Mouse (Mus musculus) brown adipose tissue, adult 24 weeks (tissue): Measurements from ENCODE around the gene Srpk2. TPM values are rescaled to one million over a fixed set of nuclear protein-coding genes. Genes with fewer than 3 reads are reported as not detected.
"Not testable (repeated sequence)": the region's sequence is repeated elsewhere in the genome, so short reads cannot be mapped to it uniquely, and the experiment has no call there.

ENCODE experiments used
- H3K27ac ChIP-seq: fragments of 200-500 bp; replicated peaks from 2 replicates; pipeline ENCODE4 v1.5.1; 2012; ENCODE audit warnings: low read depth, mild to moderate bottlenecking, low read length
- H3K4me1 ChIP-seq: fragments of 200-500 bp; 2 replicates; pipeline ENCODE4 v1.6.1; 2012; ENCODE audit warnings: low read length, mixed read lengths; ENCODE audit not compliant: control insufficient read depth, insufficient read depth, insufficient read length
- H3K4me3 ChIP-seq: fragments of 200-500 bp; 2 replicates; pipeline ENCODE4 v1.5.1; 2012; ENCODE audit warnings: low read depth, mild to moderate bottlenecking, low read length, moderate library complexity; ENCODE audit not compliant: insufficient read depth
- polyA plus RNA-seq: library from polyadenylated mRNA; stranded (reverse); fragments of >200 nt; gene quantifications from 2 replicates; pipeline ENCODE4 v1.2.4, GENCODE M21; 2012; ENCODE audit not compliant: missing spikeins, insufficient read depth, insufficient read length

Gene Srpk2
- polyA plus RNA-seq, 1 experiment: 17.0 TPM

DNA sequence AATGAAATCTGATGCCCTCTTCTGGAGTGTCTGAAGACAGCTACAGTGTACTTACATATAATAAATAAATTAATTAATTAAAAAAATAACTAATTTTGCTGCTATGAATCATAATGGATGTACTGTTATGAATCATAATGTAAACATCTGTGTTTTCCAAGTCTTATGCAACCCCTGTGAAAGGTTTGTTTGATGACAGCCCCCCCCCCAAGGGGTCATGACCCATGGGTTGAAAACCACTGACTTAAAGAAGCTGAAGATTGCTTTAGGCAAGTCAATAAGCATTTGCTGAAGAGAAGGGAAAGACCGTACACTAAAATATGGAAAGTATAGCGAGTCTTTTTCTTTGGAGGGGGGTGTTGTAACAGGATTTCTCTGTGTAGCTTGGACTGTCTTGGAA lies 35.2 kb downstream of the Srpk2 start:
- H3K27ac ChIP-seq: no peak overlapping the region
- H3K4me3 ChIP-seq: no peak overlapping the region
- no peaks in the 10 kb centered on the region; the same call in 1 of the 2 replicates for H3K4me1 ChIP-seq

DNA sequence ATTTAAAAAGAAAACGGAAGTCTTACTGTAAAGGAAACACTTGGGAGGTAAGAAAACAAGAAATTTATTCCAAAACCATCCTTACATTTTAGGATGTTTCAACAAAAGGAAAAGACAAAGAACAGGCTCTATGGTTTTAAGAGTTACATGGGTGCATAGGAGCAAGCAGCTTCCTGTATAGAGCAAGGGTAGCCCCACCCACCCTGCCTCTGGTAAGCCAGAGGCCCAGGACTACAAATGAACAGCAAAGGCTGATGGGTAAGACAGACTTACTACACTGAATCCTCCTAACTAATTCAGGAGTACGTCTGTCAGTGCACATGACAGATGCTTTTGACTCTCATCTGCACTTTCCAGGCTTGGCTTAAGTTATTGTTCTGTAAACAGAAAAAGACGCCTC lies 38.7 kb downstream of the Srpk2 start:
- H3K4me3 ChIP-seq: no peak overlapping the region
- H3K4me1 ChIP-seq: no peaks in the 10 kb centered on the region; the same call in 1 of the 2 replicates
- no peak overlapping the region for H3K27ac ChIP-seq

DNA sequence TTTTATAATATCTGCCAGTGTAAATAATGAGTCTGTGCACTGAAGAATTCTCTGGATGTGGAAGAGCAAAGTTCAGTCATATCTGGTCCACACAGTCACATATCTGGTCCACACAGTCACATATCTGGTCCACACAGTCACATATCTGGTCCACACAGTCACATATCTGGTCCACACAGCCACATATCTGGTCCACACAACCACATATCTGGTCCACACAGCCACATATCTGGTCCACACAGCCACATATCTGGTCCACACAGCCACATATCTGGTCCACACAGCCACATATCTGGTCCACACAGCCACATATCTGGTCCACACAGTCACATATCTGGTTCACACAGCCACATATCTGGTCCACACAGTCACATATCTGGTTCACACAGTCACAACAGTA lies 45.2 kb downstream of the Srpk2 start:
- H3K4me1 ChIP-seq, H3K27ac ChIP-seq, H3K4me3 ChIP-seq: not testable (repeated sequence)

DNA sequence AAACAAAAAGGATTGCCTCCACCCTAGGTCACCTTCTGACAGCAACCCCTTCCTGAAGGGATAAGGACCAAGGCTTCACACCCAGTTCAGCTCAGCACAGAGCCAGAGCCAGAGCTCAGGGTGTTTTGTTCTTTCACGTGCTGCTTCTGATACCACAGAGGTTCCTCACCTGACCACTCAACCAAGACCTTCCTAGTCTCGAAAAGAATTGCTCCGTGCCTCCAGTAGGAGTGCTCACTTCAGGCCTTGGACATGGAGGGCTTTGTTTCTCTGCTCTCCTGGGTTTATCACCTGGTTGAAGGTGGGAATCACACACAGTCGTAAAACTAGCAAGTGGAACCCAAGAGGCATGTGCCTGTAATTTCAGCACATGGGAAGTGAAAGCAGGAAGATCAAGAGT lies 46.4 kb downstream of the Srpk2 start:
- no peak overlapping the region for H3K27ac ChIP-seq
- H3K4me3 ChIP-seq: no peak overlapping the region
- no peaks in the 10 kb centered on the region for H3K4me1 ChIP-seq

DNA sequence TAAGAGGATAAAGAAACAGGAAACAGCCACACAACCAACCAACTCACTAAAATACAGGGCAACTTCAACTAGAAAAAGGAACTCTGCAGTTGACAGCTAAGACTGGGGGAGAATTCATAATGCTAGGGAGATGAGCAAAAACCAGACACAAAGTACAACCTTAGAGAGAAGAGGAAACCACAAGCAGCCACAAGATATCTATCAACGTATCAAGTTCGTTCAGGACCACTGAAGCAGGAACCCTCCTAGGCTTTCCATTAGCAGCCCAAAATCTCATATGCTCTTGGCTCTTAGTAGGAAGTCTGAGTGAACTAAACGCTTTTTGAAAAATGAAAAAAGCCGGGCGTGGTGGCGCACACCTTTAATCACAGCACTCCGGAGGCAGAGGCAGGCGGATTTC lies 47.1 kb downstream of the Srpk2 start:
- H3K27ac ChIP-seq: no peak overlapping the region
- no peak overlapping the region for H3K4me3 ChIP-seq
- no peaks in the 10 kb centered on the region for H3K4me1 ChIP-seq

DNA sequence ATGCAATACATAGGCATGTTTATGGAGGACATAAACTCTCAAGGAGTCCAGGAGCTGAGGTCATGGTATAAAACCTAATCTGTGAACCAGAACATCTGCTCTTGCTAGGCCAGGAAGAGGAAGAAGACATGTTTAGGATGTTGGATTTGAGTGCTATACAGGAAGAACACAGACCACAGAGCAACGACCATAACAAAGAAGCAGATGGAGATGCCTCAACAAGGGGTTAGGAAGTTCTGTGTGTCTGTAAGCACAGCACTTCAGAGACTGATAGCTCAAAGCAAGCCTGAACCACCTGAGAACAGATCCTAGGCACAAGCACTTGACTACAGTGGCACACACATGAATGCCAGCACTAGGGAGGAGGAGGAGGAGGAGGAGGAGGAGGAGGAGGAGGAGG lies 52.9 kb downstream of the Srpk2 start:
- Histone ChIP-seq H3K27ac (no peak overlapping the region), H3K4me3 (no peak overlapping the region), H3K4me1 (peaks cover 2% of the 10 kb centered on the region; the same call in 1 of the 2 replicates)

DNA sequence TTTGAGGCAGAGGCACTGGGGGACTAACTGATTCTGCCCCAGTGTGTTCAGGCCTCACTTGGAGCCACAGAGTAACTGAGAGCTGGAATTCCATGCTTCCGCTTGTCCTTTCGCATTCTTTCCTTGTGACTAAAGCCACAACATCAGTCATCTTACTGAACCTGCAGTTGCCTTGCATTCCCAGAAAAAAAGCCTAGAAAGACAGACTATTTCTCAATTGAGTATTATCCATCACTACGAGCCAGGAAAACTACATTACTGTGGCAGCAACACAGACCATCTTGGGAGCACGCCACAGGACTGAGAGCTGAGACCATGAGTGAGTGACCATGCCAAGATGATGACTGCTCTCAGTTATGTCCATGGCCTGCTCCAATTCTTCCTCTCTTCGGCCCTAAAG lies 57.2 kb downstream of the Srpk2 start:
- H3K4me3 ChIP-seq: no peak overlapping the region
- H3K27ac ChIP-seq: no peak overlapping the region
- peaks cover 2% of the 10 kb centered on the region; the same call in 1 of the 2 replicates for H3K4me1 ChIP-seq

DNA sequence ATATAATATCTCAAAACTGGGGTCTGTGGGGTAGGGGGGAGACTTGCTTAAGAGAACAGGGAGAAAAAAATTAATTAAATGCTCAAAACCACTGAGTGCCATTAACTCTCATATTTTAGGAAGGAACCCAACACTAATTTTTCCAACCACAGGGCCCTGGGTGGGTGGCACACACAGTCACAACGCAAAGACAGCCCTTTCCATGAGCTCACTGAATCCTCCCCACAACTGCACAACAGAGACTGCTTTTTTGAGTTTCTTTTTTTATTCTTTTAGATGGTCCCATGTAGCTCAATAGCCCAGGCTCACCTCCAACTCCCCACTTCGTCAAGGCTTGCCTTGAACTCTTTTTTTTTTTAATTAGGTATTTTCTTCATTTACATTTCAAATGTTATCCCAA lies 58.2 kb downstream of the Srpk2 start:
- Histone ChIP-seq H3K4me3 (no peak overlapping the region), H3K4me1 (no peaks in the 10 kb centered on the region), H3K27ac (no peak overlapping the region)

DNA sequence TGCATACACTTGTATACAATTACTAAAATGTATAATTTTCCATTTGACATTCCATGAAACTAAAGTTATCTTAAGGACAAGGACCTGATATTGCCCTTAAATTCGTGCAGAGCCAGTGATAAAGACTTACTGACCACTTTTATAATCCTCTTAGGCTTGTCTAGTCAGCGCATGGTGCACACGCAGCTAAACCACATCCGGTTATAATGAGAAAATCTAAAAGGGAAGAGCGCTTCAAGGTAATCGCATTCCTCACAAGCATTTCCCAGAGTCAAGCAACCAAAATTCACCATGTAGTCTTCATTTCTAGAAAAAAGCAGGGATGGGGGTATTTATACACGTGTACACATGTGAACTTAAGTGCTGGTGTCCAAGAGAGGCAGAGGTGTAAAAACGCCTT lies 63.8 kb downstream of the Srpk2 start:
- Histone ChIP-seq H3K27ac (no peak overlapping the region), H3K4me1 (no peaks in the 10 kb centered on the region), H3K4me3 (no peak overlapping the region)

DNA sequence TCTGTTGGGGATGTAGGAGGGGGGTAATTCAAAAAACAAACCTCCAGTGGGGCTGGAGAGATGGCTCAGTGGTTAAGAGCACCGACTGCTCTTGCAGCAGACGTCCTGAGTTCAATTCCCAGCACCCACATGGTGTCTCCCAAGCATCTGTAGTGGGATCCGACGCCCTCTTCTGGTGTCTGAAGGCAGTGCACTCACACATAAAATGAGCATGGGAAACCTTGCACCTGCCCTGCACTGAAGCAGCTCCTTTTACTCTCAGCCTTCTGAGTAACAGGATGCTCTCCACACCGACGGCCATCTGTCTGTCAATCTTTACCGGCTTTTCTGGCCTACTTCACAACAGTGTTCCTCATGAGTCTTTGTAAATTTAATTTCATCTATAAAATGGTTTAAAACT lies 65.8 kb downstream of the Srpk2 start:
- no peak overlapping the region for H3K4me3 ChIP-seq
- peaks cover 3% of the 10 kb centered on the region for H3K4me1 ChIP-seq
- no peak overlapping the region for H3K27ac ChIP-seq

DNA sequence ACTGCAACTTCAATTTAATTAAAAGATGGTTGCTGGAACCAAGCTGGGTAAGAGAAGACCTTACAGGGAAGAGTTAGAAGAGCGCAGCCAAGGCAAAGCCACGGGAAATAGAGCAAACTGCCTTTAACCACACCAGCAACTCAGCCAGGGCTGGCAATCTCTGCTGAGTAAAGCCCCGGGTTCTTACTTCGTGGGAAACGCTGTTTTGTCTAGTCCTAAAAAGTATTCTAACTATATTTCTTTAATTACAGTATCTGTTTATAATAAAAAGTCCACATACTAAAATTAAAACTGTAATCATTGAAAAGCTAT lies 67.4 kb downstream of the Srpk2 start:
- peak overlapping the region; percentile 85 for H3K27ac ChIP-seq
- H3K4me1 ChIP-seq: peaks cover 3% of the 10 kb centered on the region
- peak overlapping the region; percentile 67 for H3K4me3 ChIP-seq

DNA sequence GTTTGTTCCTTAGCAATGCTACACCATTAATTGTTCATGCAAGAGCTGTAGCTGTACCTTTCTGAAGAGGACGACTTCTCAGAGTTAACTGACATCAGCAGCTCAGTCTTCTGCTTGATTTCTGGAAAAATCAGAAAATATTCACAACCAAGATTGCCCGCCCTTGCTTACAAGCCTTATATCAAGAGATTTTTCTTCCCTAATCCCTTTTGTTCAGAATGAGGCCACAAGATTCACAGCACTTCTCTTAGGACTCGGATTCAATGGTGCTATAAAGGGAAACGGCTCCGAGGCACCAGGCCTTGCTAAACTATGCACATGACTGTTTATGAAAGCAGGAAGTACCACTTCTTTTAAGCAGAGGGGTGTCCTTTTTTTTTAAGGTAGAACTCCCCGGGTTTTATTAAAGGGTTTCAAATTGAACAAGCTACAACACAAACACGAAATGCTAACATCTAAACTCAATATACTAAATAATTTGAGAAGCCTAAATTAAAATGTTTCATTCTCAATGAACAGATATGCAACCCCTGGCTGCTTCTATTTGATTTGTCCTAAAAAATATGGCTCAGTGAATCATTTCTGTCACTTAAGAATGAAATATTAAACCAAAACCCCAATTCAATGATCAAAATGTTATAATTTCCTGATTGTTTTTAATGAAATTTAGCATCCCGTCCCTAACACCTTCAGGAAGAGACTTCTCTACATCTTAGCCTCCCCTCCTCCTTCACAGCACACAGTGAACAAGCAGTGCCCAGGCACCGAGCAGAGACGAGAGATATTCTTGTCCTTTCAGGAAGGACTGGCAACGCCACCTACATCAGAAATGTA lies 67.9 kb downstream of the Srpk2 start:
- peak overlapping the region; percentile 94 for H3K27ac ChIP-seq
- H3K4me1 ChIP-seq: peaks cover 3% of the 10 kb centered on the region
- peak overlapping the region; percentile 74 for H3K4me3 ChIP-seq

DNA sequence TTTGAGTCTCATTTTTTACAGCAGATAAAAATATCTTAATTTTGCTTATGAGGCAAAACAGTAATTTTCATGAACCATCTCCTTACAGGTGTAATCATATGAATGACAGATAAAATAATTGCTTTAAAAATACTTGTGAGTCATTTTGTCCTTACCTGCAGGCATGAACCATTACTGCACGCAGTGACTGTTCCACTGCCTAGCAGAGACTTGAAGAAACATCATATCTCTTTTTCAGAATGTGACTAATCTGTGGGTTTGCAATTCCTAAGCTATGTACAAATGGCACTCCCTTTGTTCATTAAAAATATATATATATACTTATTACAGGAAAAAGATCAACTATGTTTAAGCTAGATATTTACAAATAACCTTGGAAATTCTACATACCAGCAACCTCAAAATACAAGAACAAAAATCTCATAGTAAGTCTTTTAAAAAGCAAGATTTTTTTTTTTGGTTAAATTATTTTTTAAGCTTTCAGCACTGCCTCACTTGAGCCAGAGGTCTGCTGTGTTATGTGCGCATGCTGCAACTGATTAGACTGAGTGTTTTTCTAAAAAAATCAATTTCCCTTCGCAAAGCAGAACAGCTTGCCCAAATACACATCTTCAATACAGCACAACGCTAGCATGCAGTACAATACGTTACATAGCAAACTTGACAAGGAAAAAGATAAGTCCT lies 68.7 kb downstream of the Srpk2 start:
- Histone ChIP-seq H3K4me3 (peak overlapping the region; percentile 74), H3K4me1 (peaks cover 3% of the 10 kb centered on the region), H3K27ac (peak overlapping the region; percentile 94)

DNA sequence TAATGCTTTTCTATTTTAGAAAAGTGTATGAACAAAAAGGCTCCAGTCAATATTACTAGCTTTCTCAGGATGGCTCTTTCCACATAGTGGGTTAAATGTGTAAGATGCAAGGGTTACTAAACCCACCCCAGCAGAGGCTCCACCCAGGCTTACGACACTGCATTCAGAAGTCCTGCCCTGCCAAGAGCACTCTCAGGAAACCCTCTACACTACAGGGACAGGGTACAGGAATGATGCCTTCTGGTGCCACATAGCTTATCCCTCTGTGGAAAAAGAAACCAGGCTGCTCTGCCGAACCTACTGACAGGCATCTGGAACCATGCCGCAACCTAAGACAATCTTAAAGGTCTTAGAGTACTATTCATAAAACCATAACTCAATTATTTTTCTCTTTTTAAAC lies 71.6 kb downstream of the Srpk2 start:
- no peak overlapping the region for H3K4me3 ChIP-seq
- H3K27ac ChIP-seq: no peak overlapping the region
- peaks cover 3% of the 10 kb centered on the region for H3K4me1 ChIP-seq

DNA sequence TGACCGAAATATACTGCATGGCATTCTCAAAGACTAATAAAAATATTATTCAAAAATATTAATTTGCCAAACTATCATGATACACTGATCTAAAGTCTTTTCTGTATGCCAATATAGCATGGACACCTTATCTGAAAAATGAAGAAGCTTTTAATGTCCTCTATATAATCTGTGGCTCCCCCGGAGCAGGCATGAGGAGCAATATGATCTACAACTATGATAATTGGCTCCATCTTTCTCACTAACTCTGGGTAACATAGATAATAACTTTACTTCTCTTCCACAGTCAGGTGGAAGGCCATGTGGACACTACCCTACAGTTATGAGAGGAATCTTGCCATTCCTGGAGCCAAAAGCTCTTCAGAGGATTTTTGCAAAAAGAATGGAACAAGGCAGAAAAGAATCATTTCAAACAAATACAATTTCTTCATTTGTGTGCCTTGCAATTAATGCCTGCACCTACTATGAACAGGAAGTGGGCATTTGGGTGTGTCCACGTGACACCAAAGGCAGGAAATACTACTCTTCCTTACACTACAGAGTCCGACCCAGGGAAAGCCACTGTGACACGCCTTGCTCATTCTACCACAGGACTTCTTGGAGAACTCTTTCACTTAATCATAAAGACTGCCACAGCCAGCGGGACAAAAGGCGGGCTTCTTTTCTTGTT lies 80.2 kb downstream of the Srpk2 start:
- Histone ChIP-seq H3K4me1 (peaks cover 4% of the 10 kb centered on the region), H3K27ac (peak overlapping the region; percentile 31; the same call in 1 of the 2 replicates), H3K4me3 (no peak overlapping the region; the same call in 1 of the 2 replicates)
